Mouse (Mus musculus): Measurements from ENCODE around the gene Chst8. TPM values are rescaled to one million over a fixed set of nuclear protein-coding genes. Genes with fewer than 3 reads are reported as not detected.

Chst8 gene
- polyA plus RNA-seq, 1 experiment from 2014 or later, result 15.4 TPM

GRCm38 (mm10) chr7:34747661-34748060 lies 64.8 kb downstream of the Chst8 start:
- ATAC-seq (ENCODE audit: low FRiP score, low TSS enrichment), result no peak
- Histone ChIP-seq H3K9ac (replicated peaks; ENCODE audit: low read length) (no peak overlapping the region), H3K27me3 (ENCODE audit: insufficient read depth, low read length) (no peaks in the 10 kb centered on the region), H3K9me3 (ENCODE audit: low read length) (no peaks in the 10 kb centered on the region), H3K4me2 (replicated peaks; ENCODE audit: low read depth, low read length) (no peak overlapping the region), H3K27ac (ENCODE audit: low read length) (no peak overlapping the region), H3K36me3 (ENCODE audit: insufficient read depth, low read length) (no peaks in the 10 kb centered on the region), H3K4me1 (ENCODE audit: insufficient read depth, low read length) (peaks cover 59% of the 10 kb centered on the region), H3K4me3 (ENCODE audit: low read length) (no peak overlapping the region)
- WGBS, result 38% methylated on average over 12 of the region's 12 CpGs

DNA sequence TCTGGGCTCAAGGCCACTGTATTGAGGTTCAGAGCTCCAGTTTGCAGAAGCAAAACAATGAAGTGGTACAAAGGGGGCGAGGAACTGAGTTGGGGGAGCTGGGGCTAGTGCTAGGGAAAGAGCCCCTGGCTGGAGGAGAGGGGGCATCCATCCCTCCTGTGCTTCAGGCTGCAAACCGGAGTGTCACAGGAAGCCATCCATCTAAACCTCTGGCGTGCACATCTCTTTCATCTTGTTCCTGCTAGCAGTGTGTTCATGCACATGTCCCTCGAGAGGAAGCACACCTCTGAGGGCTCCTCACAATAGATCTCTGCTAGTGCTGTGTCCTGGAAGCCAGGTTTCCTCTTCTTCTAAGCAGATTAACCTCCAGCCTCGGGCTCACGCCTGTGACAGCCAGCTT lies 65.9 kb downstream of the Chst8 start:
- Histone ChIP-seq H3K27me3 (ENCODE audit: insufficient read depth, low read length) (no peaks in the 10 kb centered on the region), H3K9ac (replicated peaks; ENCODE audit: low read length) (peak overlapping the region; percentile 17; the same call in 1 of the 2 replicates), H3K9me3 (ENCODE audit: low read length) (no peaks in the 10 kb centered on the region), H3K4me2 (replicated peaks; ENCODE audit: low read depth, low read length) (no peak overlapping the region), H3K4me1 (ENCODE audit: insufficient read depth, low read length) (peaks cover 50% of the 10 kb centered on the region), H3K4me3 (ENCODE audit: low read length) (no peak overlapping the region), H3K36me3 (ENCODE audit: insufficient read depth, low read length) (no peaks in the 10 kb centered on the region), H3K27ac (ENCODE audit: low read length) (peak overlapping the region; percentile 87)
- WGBS, result 24% methylated on average over 6 of the region's 6 CpGs
- ATAC-seq (ENCODE audit: low FRiP score, low TSS enrichment), result no peak

- Histone ChIP-seq H3K9ac (replicated peaks; ENCODE audit: low read length) (peak overlapping the region; percentile 17; the same call in 1 of the 2 replicates), H3K4me3 (ENCODE audit: low read length) (no peak overlapping the region), H3K27me3 (ENCODE audit: insufficient read depth, low read length) (no peaks in the 10 kb centered on the region), H3K9me3 (ENCODE audit: low read length) (no peaks in the 10 kb centered on the region), H3K36me3 (ENCODE audit: insufficient read depth, low read length) (no peaks in the 10 kb centered on the region), H3K27ac (ENCODE audit: low read length) (peak overlapping the region; percentile 87), H3K4me1 (ENCODE audit: insufficient read depth, low read length) (peaks cover 50% of the 10 kb centered on the region), H3K4me2 (replicated peaks; ENCODE audit: low read depth, low read length) (0 out of 2 replicates have a peak overlapping the region, but pooled peaks have one; percentile 26)
- WGBS, result 26% methylated on average over 9 of the region's 9 CpGs
- ATAC-seq (ENCODE audit: low FRiP score, low TSS enrichment), result peak; percentile 82
Measured at GRCm38 (mm10) chr7:34746165-34746564, 66.3 kb downstream of the Chst8 start.

- peak; percentile 54 for ATAC-seq (ENCODE audit: low FRiP score, low TSS enrichment)
- Histone ChIP-seq H3K27ac (ENCODE audit: low read length) (peak overlapping the region; percentile 87), H3K4me2 (replicated peaks; ENCODE audit: low read depth, low read length) (peak overlapping the region; percentile 26), H3K4me1 (ENCODE audit: insufficient read depth, low read length) (peaks cover 46% of the 10 kb centered on the region), H3K4me3 (ENCODE audit: low read length) (no peak overlapping the region), H3K27me3 (ENCODE audit: insufficient read depth, low read length) (no peaks in the 10 kb centered on the region), H3K36me3 (ENCODE audit: insufficient read depth, low read length) (no peaks in the 10 kb centered on the region), H3K9ac (replicated peaks; ENCODE audit: low read length) (0 out of 2 replicates have a peak overlapping the region, but pooled peaks have one; percentile 25), H3K9me3 (ENCODE audit: low read length) (no peaks in the 10 kb centered on the region)
- 39% methylated on average over 9 of the region's 9 CpGs for WGBS
Measured at GRCm38 (mm10) chr7:34745426-34745825, 67.1 kb downstream of the Chst8 start.

DNA sequence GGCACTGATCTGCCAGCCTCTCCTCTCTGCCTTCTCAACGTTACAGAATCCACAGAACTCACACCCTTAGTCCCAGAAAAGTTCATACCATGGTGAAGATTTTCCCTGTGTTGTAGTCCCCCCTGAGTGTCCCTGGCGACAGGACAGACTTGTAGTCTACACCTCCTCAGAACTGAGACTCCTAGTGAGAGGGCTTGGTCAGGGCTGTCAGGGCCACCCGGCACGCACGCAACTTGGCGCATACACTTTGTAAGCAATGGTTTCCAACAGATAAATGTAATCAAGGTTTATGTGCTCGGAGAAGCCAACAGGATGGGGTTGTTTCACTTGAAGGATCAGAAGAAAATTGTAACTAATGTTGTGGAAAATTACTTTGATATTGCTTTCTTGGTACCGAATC lies 67.5 kb downstream of the Chst8 start:
- H3K36me3 ChIP-seq (ENCODE audit: insufficient read depth, low read length), result no peaks in the 10 kb centered on the region
- no peaks in the 10 kb centered on the region for H3K9me3 ChIP-seq (ENCODE audit: low read length)
- no peak overlapping the region for H3K9ac ChIP-seq (replicated peaks; ENCODE audit: low read length)
- H3K27me3 ChIP-seq (ENCODE audit: insufficient read depth, low read length), result no peaks in the 10 kb centered on the region
- peak overlapping the region; percentile 26 for H3K4me2 ChIP-seq (replicated peaks; ENCODE audit: low read depth, low read length)
- H3K4me3 ChIP-seq (ENCODE audit: low read length), result no peak overlapping the region
- no peak overlapping the region for H3K27ac ChIP-seq (ENCODE audit: low read length)
- 51% methylated on average over 8 of the region's 8 CpGs for WGBS
- ATAC-seq (ENCODE audit: low FRiP score, low TSS enrichment), result no peak
- H3K4me1 ChIP-seq (ENCODE audit: insufficient read depth, low read length), result peaks cover 42% of the 10 kb centered on the region

GRCm38 (mm10) chr7:34743411-34744085 lies 69.0 kb downstream of the Chst8 start:
- H3K9ac ChIP-seq (replicated peaks; ENCODE audit: low read length), result no peak overlapping the region
- no peak overlapping the region for H3K27ac ChIP-seq (ENCODE audit: low read length)
- H3K4me2 ChIP-seq (replicated peaks; ENCODE audit: low read depth, low read length), result no peak overlapping the region
- peaks cover 4% of the 10 kb centered on the region; the same call in 1 of the 2 replicates for H3K9me3 ChIP-seq (ENCODE audit: low read length)
- ATAC-seq (ENCODE audit: low FRiP score, low TSS enrichment), result no peak
- no peaks in the 10 kb centered on the region for H3K36me3 ChIP-seq (ENCODE audit: insufficient read depth, low read length)
- no peak overlapping the region for H3K4me3 ChIP-seq (ENCODE audit: low read length)
- WGBS, result 82% methylated on average over 8 of the region's 8 CpGs
- H3K27me3 ChIP-seq (ENCODE audit: insufficient read depth, low read length), result no peaks in the 10 kb centered on the region
- peaks cover 34% of the 10 kb centered on the region for H3K4me1 ChIP-seq (ENCODE audit: insufficient read depth, low read length)

- ATAC-seq (ENCODE audit: low FRiP score, low TSS enrichment), result no peak
- Histone ChIP-seq H3K9ac (replicated peaks; ENCODE audit: low read length) (no peak overlapping the region), H3K4me2 (replicated peaks; ENCODE audit: low read depth, low read length) (no peak overlapping the region), H3K36me3 (ENCODE audit: insufficient read depth, low read length) (no peaks in the 10 kb centered on the region), H3K9me3 (ENCODE audit: low read length) (peaks cover 4% of the 10 kb centered on the region; the same call in 1 of the 2 replicates), H3K27ac (ENCODE audit: low read length) (no peak overlapping the region), H3K27me3 (ENCODE audit: insufficient read depth, low read length) (no peaks in the 10 kb centered on the region), H3K4me1 (ENCODE audit: insufficient read depth, low read length) (no peaks in the 10 kb centered on the region), H3K4me3 (ENCODE audit: low read length) (no peak overlapping the region)
- WGBS, result 98% methylated on average over 8 of the region's 8 CpGs
Measured at GRCm38 (mm10) chr7:34739371-34739770, 73.1 kb downstream of the Chst8 start.

DNA sequence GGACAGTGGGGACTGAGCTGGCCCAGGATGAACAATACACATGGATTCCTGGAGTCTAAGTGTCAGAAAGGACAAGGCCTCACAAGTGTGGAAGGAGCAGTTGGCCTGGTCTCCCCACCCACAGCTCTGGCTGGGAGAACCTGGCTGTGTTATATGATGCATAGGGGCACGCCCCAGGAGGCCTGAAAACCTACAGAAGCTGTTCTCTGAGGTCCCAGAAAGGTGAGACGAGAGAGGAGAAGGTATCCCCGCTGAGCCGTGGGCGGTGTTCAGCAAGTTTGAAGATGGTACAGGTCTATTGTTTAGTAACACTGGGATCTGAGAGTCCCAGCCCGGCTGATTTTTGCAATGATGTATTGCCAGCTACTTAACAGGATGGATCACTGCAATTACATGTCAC lies 75.3 kb downstream of the Chst8 start:
- peaks cover 4% of the 10 kb centered on the region; the same call in 1 of the 2 replicates for H3K9me3 ChIP-seq (ENCODE audit: low read length)

GRCm38 (mm10) chr7:34734348-34734747 lies 78.2 kb downstream of the Chst8 start:
- Histone ChIP-seq H3K4me3 (ENCODE audit: low read length) (no peak overlapping the region), H3K27ac (ENCODE audit: low read length) (no peak overlapping the region), H3K27me3 (ENCODE audit: insufficient read depth, low read length) (no peaks in the 10 kb centered on the region), H3K9ac (replicated peaks; ENCODE audit: low read length) (no peak overlapping the region), H3K4me2 (replicated peaks; ENCODE audit: low read depth, low read length) (no peak overlapping the region), H3K4me1 (ENCODE audit: insufficient read depth, low read length) (no peaks in the 10 kb centered on the region), H3K9me3 (ENCODE audit: low read length) (peaks cover 2% of the 10 kb centered on the region; the same call in 1 of the 2 replicates), H3K36me3 (ENCODE audit: insufficient read depth, low read length) (no peaks in the 10 kb centered on the region)
- no peak for ATAC-seq (ENCODE audit: low FRiP score, low TSS enrichment)
- WGBS, result 83% methylated on average over 6 of the region's 6 CpGs

More for the DNA sequence above, 75.3 kb downstream of the Chst8 start:
- no peaks in the 10 kb centered on the region for H3K4me1 ChIP-seq (ENCODE audit: insufficient read depth, low read length)
- H3K36me3 ChIP-seq (ENCODE audit: insufficient read depth, low read length), result no peaks in the 10 kb centered on the region
- no peaks in the 10 kb centered on the region for H3K27me3 ChIP-seq (ENCODE audit: insufficient read depth, low read length)
- H3K27ac ChIP-seq (ENCODE audit: low read length), result no peak overlapping the region
- ATAC-seq (ENCODE audit: low FRiP score, low TSS enrichment), result no peak
- no peak overlapping the region for H3K4me3 ChIP-seq (ENCODE audit: low read length)
- 64% methylated on average over 6 of the region's 6 CpGs for WGBS
- H3K4me2 ChIP-seq (replicated peaks; ENCODE audit: low read depth, low read length), result no peak overlapping the region
- no peak overlapping the region for H3K9ac ChIP-seq (replicated peaks; ENCODE audit: low read length)

GRCm38 (mm10) chr7:34728931-34729330 lies 83.6 kb downstream of the Chst8 start:
- Histone ChIP-seq H3K27me3 (ENCODE audit: insufficient read depth, low read length) (no peaks in the 10 kb centered on the region), H3K4me2 (replicated peaks; ENCODE audit: low read depth, low read length) (no peak overlapping the region), H3K27ac (ENCODE audit: low read length) (no peak overlapping the region), H3K4me1 (ENCODE audit: insufficient read depth, low read length) (no peaks in the 10 kb centered on the region), H3K4me3 (ENCODE audit: low read length) (no peak overlapping the region), H3K9ac (replicated peaks; ENCODE audit: low read length) (no peak overlapping the region), H3K9me3 (ENCODE audit: low read length) (no peaks in the 10 kb centered on the region), H3K36me3 (ENCODE audit: insufficient read depth, low read length) (no peaks in the 10 kb centered on the region)
- WGBS, result 50% methylated on average over 6 of the region's 6 CpGs
- ATAC-seq (ENCODE audit: low FRiP score, low TSS enrichment), result no peak
